Mouse (Mus musculus) C3H10T1/2 (cell line): ENCODE results near the gene Xlr. TPM values are rescaled to one million over a fixed set of nuclear protein-coding genes. Genes with fewer than 3 reads are reported as not detected.

ENCODE experiments used
- polyA plus RNA-seq, 2 experiments: library from polyadenylated mRNA; unstranded; fragments of >200 nt; fragmentation: generic; extraction: Trizol; gene quantifications; one replicate each; pipeline ENCODE4 v1.2.1; 2012; ENCODE audit warnings: missing spikeins in 2 of 2

Gene Xlr
- polyA plus RNA-seq: 1 to 10 TPM in 1 of 2 experiments, under 1 TPM in 1; 0.66 to 4.6 TPM

DNA sequence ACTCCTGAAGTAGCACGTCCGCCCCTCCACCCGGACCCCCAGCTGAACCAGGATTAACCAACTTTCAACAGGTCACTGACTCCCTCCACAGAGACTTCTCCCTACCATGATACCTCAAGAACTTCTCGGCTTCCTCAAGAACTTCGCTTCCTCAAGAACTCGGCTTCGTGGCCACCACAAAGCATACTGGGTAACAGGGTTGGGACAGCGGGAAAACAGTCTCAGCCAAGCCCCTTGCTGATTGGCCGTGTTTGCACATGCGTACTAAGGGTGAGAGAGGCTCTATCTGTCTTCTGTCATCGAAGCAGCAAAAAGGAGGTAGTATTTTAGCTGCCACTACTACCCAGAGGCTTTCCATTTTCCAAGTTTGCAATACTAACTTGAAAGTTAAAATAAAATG, at the start of gene Xlr:
Xlr (minus strand) TSS at position 188 of the 400 bp plus-strand sequence.

DNA sequence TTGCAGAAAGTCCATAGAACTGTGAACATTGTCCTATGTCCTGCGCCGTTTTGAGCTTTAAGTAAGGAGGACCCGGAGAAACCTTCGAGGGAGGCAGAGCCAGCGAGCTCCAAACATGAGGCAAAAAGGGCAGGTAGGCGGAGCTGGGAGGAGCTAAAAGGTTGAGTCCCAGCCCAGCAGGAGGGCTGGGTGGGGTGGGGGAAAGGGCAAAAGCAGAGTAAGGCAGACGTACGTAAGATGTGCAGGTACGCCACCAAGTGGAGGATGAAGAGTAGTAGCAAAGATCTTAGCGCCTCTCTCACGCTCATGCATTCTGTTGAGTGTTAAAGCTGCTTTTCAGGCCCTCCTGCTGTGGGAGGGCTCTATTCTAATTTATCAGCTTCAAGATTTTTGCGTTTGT, 21.2 kb downstream of the Xlr start, which contains the start of gene Zfp36l3:
Zfp36l3 (minus strand) TSS at position 119 of the 400 bp plus-strand sequence.

DNA sequence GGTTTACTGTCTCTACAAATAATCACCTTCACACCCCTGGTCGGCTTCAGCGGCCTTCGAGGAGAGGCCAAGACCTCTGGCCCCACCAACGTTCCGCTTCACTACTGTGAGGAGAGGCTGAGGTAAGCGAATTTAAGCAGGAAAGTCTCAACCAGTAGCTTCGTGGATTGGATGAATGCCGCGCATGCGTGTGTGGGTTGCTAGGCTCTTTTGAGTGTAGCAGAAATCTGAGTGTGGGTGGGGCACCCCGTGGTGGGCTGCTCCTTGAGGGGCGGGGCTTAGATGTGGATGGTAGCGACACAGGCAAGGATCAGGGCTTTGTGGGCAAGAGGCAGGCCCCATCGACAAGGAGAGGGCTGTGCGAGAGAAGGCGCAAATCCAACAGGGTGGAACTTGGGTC, 39.8 kb downstream of the Xlr start, which contains the start of gene 1700013H16Rik:
1700013H16Rik (minus strand) TSS at position 96 of the 400 bp plus-strand sequence.

Other genes with a start within 250 kb of the Xlr start
- gene Rtl8c, start 189.7 kb downstream of the Xlr start, polyA plus RNA-seq: 1 to 10 TPM in 1 of 2 experiments, under 1 TPM in 1; 0.27 to 4.2 TPM
- not detected for gene Gm14597, start 188.7 kb downstream of the Xlr start, polyA plus RNA-seq
- 100 to 1,000 TPM in 1 of 2 experiments, 10 to 100 TPM in 1; 68.1 to 123 TPM for gene Rtl8a, start 154.0 kb downstream of the Xlr start, polyA plus RNA-seq
- gene Rtl8b, start 127.3 kb downstream of the Xlr start, polyA plus RNA-seq: 100 to 1,000 TPM in 1 of 2 experiments, 10 to 100 TPM in 1; 67.4 to 140 TPM
- gene 4930502E18Rik, start 72.9 kb downstream of the Xlr start, polyA plus RNA-seq: under 1 TPM in 1 of 2 experiments, not detected in 1; 0.01 TPM
- gene 1700013H16Rik, start 39.9 kb downstream of the Xlr start, polyA plus RNA-seq: not detected
- under 1 TPM in 1 of 2 experiments, not detected in 1; 0.06 TPM for gene Zfp36l3, start 21.3 kb downstream of the Xlr start, polyA plus RNA-seq